Mouse (Mus musculus) urinary bladder, postnatal 10 days (tissue): ENCODE measurements at regions not wholly inside any gene's neighbourhood (a gene's known extent, or its start where the extent isn't known, plus 50 kb on each side); places are given as distances from the start of the nearest gene placed in this dataset.

Experiments
- DNase-seq: peaks from one replicate; pipeline ENCODE4 v3.0.0; 2022; ENCODE audit warnings: low spot score

- DNase-seq, result no peak
Measured at GRCm38 (mm10) chr11:64917301-64917700, 61.5 kb upstream of the Elac2 start.

- no peak for DNase-seq
Measured at GRCm38 (mm10) chr11:64924989-64925388, 53.8 kb upstream of the Elac2 start.

GRCm38 (mm10) chr11:64925970-64926369, 52.9 kb upstream of the Elac2 start:
- no peak for DNase-seq
